Mouse (Mus musculus): ENCODE measurements around the gene Prpf8. TPM values are rescaled to one million over a fixed set of nuclear protein-coding genes. Genes with fewer than 3 reads are reported as not detected.
"Not testable (repeated sequence)": the region's sequence is repeated elsewhere in the genome, so short reads cannot be mapped to it uniquely, and the experiment has no call there.

Gene Prpf8
- polyA plus RNA-seq, 1 experiment from 2014 or later, result 74.2 TPM

DNA sequence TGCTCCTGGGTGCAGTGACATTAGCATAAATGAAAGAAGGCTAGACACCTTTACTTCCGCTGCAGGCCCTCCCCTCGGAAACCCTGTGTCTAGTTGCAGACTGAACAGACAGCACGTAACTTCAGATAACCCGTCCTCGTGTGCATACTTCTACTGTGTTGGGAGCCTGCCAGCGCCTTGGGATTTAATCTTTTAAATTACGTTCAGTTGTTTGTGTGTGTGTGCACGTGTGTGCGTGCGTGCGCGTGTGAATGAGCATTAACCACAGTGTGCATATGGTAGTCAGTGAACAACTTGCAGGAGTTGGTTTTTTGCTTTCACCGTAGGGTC is 52.3 kb downstream of the Prpf8 start:
- Histone ChIP-seq H3K36me3 (no peaks in the 10 kb centered on the region), H3K27ac (no peak overlapping the region), H3K9me3 (replicated peaks) (no peaks in the 10 kb centered on the region), H3K4me1 (peaks cover 32% of the 10 kb centered on the region), H3K27me3 (no peaks in the 10 kb centered on the region), H3K9ac (no peak overlapping the region), H3K4me2 (replicated peaks) (no peak overlapping the region), H3K4me3 (no peak overlapping the region)
- 92% methylated on average over 13 of the region's 13 CpGs for WGBS
- no peak for ATAC-seq (ENCODE audit: low FRiP score)

- peaks cover 24% of the 10 kb centered on the region for H3K4me1 ChIP-seq
- H3K4me3 ChIP-seq, result no peak overlapping the region
- H3K9ac ChIP-seq, result no peak overlapping the region
- no peak overlapping the region for H3K27ac ChIP-seq
- WGBS, result 83% methylated on average over 8 of the region's 8 CpGs
- H3K4me2 ChIP-seq (replicated peaks), result no peak overlapping the region
- ATAC-seq (ENCODE audit: low FRiP score), result no peak
- no peaks in the 10 kb centered on the region for H3K27me3 ChIP-seq
- H3K36me3 ChIP-seq, result 0 out of 2 replicates have a peak, but pooled peaks cover 9% of the 10 kb centered on the region
- no peaks in the 10 kb centered on the region for H3K9me3 ChIP-seq (replicated peaks)
These were observed 53.6 kb downstream of the Prpf8 start for GRCm38 (mm10) chr11:75540209-75540608.

- H3K4me3 ChIP-seq, result no peak overlapping the region
- WGBS, result 80% methylated on average over 19 of the region's 19 CpGs
- H3K9ac ChIP-seq, result no peak overlapping the region
- no peak overlapping the region for H3K27ac ChIP-seq
- H3K4me2 ChIP-seq (replicated peaks), result no peak overlapping the region
- H3K4me1 ChIP-seq, result peaks cover 17% of the 10 kb centered on the region
- no peaks in the 10 kb centered on the region for H3K27me3 ChIP-seq
- peaks cover 15% of the 10 kb centered on the region; the same call in 1 of the 2 replicates for H3K36me3 ChIP-seq
- no peak for ATAC-seq (ENCODE audit: low FRiP score)
- H3K9me3 ChIP-seq (replicated peaks), result no peaks in the 10 kb centered on the region
These were observed 54.3 kb downstream of the Prpf8 start for GRCm38 (mm10) chr11:75540710-75541581.

DNA sequence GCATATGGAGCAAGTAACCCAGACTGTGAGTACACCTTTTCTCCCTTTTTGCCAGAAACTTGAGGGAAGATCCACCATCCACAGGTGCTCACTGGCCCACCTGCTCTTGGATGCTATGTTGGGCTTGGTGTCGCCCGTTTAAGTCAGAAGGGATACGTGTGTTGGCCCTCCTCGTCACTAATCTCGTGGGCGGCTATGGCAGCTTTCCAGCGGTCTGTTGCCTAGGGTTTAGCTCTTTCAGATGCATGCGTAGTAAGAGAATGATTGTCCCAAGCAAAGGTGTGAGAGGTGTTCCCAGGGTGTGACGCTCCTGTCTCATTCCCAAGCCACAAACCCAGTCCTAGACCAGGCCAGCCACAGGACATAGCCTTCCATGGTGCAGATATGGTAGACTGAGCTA is 58.1 kb downstream of the Prpf8 start:
- Histone ChIP-seq H3K4me2 (replicated peaks) (no peak overlapping the region), H3K36me3 (peaks cover 29% of the 10 kb centered on the region), H3K9ac (no peak overlapping the region), H3K9me3 (replicated peaks) (no peaks in the 10 kb centered on the region), H3K4me3 (no peak overlapping the region), H3K4me1 (peaks cover under 1% of the 10 kb centered on the region), H3K27ac (no peak overlapping the region), H3K27me3 (no peaks in the 10 kb centered on the region)
- 87% methylated on average over 9 of the region's 9 CpGs for WGBS
- ATAC-seq (ENCODE audit: low FRiP score), result no peak

DNA sequence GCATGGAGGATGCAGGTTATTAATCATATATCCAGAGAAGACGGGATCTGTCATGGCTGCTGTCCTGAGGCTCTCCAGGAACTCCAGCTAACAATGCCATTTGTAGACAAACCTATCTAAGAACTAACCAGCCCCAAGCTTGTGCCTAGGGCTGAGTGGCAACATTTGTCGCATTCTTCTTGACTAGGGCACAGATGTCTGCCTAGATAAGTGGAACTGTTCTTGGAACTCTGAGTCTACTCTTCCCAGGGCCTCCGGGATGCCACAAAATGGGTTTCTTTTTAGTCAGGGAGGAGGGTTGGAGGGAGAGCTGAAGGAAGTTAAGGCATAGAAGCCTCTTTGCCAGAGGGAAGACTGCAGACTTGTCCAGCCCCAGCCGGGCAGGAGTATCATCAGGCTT is 59.4 kb downstream of the Prpf8 start:
- Histone ChIP-seq H3K9ac (no peak overlapping the region), H3K4me3 (no peak overlapping the region), H3K27ac (no peak overlapping the region), H3K4me1 (peaks cover 14% of the 10 kb centered on the region), H3K9me3 (replicated peaks) (no peaks in the 10 kb centered on the region), H3K36me3 (peaks cover 29% of the 10 kb centered on the region), H3K4me2 (replicated peaks) (no peak overlapping the region), H3K27me3 (no peaks in the 10 kb centered on the region)
- ATAC-seq (ENCODE audit: low FRiP score), result no peak
- 83% methylated on average over 4 of the region's 4 CpGs for WGBS

DNA sequence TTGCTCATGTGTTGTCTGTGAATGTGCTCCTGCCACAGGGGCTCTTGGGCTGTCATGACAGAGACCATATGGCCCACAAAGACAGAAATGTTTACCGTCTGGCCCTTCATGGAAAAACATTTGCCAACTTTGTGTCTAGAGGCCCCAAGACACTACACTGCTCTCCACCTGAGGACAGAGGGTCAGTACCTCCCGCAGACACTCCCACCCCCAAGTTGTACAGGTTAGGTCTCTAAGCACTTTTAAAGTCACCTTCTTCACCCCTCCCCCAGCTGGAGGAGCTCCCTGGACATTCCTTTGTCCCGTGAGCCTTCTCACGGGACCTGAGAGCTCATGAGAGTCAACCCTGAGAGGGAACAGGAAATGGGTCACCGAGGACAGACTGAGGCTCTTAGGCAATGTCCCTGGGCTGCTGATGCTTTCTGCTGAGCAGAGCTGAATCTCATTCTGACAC is 63.1 kb downstream of the Prpf8 start:
- Histone ChIP-seq H3K27ac (peak overlapping the region; percentile 55; the same call in 1 of the 2 replicates), H3K4me1 (peaks cover 30% of the 10 kb centered on the region), H3K9me3 (replicated peaks) (no peaks in the 10 kb centered on the region), H3K9ac (no peak overlapping the region), H3K36me3 (peaks cover 25% of the 10 kb centered on the region), H3K4me2 (replicated peaks) (no peak overlapping the region), H3K4me3 (no peak overlapping the region), H3K27me3 (no peaks in the 10 kb centered on the region)
- WGBS, result 46% methylated on average over 5 of the region's 5 CpGs
- ATAC-seq (ENCODE audit: low FRiP score), result peak; percentile 49; the same call in 1 of the 2 replicates

GRCm38 (mm10) chr11:75550200-75550946 is 63.8 kb downstream of the Prpf8 start:
- no peak overlapping the region for H3K9ac ChIP-seq

GRCm38 (mm10) chr11:75551321-75551720 is 64.7 kb downstream of the Prpf8 start:
- H3K9ac ChIP-seq, result no peak overlapping the region
- H3K4me3 ChIP-seq, result no peak overlapping the region
- no peak overlapping the region for H3K4me2 ChIP-seq (replicated peaks)
- H3K4me1 ChIP-seq, result peaks cover 30% of the 10 kb centered on the region
- peaks cover 11% of the 10 kb centered on the region for H3K36me3 ChIP-seq
- no peaks in the 10 kb centered on the region for H3K27me3 ChIP-seq
- no peak overlapping the region for H3K27ac ChIP-seq
- WGBS, result 81% methylated on average over 5 of the region's 5 CpGs
- no peaks in the 10 kb centered on the region for H3K9me3 ChIP-seq (replicated peaks)
- ATAC-seq (ENCODE audit: low FRiP score), result no peak

More at GRCm38 (mm10) chr11:75550200-75550946, 63.8 kb downstream of the Prpf8 start:
- Histone ChIP-seq H3K36me3 (peaks cover 20% of the 10 kb centered on the region), H3K27ac (peak overlapping the region; percentile 55; the same call in 1 of the 2 replicates), H3K4me1 (peaks cover 30% of the 10 kb centered on the region), H3K4me3 (no peak overlapping the region), H3K27me3 (no peaks in the 10 kb centered on the region), H3K9me3 (replicated peaks) (no peaks in the 10 kb centered on the region), H3K4me2 (replicated peaks) (no peak overlapping the region)
- 44% methylated on average over 12 of the region's 12 CpGs for WGBS
- peak; percentile 77 for ATAC-seq (ENCODE audit: low FRiP score)

GRCm38 (mm10) chr11:75551961-75552441 is 65.4 kb downstream of the Prpf8 start:
- ATAC-seq (ENCODE audit: low FRiP score), result no peak
- H3K4me1 ChIP-seq, result peaks cover 30% of the 10 kb centered on the region
- H3K27ac ChIP-seq, result peak overlapping the region; percentile 49; the same call in 1 of the 2 replicates
- H3K9ac ChIP-seq, result peak overlapping the region; percentile 35; the same call in 1 of the 2 replicates
- peaks cover 5% of the 10 kb centered on the region; the same call in 1 of the 2 replicates for H3K36me3 ChIP-seq
- H3K27me3 ChIP-seq, result no peaks in the 10 kb centered on the region
- H3K4me2 ChIP-seq (replicated peaks), result no peak overlapping the region
- no peaks in the 10 kb centered on the region for H3K9me3 ChIP-seq (replicated peaks)
- H3K4me3 ChIP-seq, result no peak overlapping the region
- WGBS, result 74% methylated on average over 9 of the region's 9 CpGs

DNA sequence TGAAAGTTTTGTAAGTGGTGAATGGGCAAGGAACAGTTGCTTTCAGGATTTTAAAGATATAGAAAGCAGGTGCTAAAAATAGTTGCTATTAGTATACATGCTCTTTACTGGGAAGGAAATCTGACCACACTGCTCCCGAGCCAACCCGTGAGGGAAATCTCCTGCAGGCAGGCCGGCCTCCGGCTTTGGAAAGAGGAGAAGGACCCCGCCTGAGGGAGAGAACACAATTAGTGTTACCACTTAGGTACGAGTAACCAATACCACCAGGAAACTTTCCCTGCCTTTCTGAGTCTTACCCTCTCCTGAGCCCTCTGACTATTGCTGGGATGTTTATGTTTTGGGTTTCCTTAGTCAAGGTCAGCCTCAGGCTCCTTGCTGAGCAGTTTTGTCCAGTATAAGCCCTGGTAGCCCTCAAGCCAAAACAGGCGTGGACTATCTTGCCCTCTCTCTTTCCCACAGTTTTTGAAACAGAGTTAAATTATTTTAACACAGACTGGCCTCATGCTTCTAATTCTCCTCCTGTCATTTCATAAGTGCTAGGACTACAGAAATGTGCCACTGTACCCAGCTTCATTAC is 66.4 kb downstream of the Prpf8 start:
- WGBS, result 48% methylated on average over 7 of the region's 7 CpGs
- H3K27ac ChIP-seq, result no peak overlapping the region
- H3K4me1 ChIP-seq, result peaks cover 30% of the 10 kb centered on the region

DNA sequence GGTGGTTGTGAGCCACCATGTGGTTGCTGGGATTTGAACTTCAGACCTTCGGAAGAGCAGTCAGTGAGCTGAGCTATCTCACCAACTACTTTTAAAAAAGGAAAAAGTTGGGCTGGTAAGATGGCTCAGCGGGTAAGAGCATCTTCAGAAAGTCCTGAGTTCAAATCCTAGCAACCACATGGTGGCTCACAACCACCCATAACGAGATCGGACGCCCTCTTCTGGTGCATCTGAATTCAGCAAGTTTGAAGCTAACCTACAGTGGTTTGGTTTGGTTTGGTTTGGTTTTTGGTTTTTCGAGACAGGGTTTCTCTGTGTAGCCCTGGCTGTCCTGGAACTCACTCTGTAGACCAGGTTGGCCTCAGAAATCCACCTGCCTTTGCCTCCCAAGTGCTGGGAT is 69.4 kb downstream of the Prpf8 start:
- 93% methylated on average over 6 of the region's 6 CpGs for WGBS

More for the DNA sequence above, 66.4 kb downstream of the Prpf8 start:
- Histone ChIP-seq H3K27me3 (no peaks in the 10 kb centered on the region), H3K9me3 (replicated peaks) (no peaks in the 10 kb centered on the region; the same call in 1 of the 2 replicates), H3K4me3 (no peak overlapping the region), H3K36me3 (0 out of 2 replicates have a peak, but pooled peaks cover 5% of the 10 kb centered on the region), H3K4me2 (replicated peaks) (no peak overlapping the region), H3K9ac (no peak overlapping the region)
- no peak for ATAC-seq (ENCODE audit: low FRiP score)

DNA sequence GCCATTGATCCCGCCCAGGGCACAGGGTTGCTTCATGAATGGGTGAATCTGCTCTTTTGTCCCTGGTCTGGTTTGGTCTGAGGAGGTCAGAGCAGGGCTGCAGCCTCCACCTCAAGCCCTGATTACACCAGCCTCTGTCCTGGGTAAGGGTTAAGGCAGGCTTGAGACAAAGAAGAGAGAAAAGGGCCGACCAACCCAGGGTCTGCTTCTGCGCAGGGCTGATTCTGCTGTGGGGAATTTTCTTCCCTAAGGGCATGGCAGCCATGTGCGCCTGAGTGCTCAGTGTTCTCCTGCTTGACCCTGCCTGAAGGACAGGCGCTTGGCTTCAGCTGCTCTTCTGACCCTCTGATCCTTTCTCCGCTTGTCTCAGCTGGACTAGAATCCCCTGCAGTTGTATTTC is 70.5 kb downstream of the Prpf8 start:
- Histone ChIP-seq H3K4me1 (peaks cover 5% of the 10 kb centered on the region), H3K4me3 (no peak overlapping the region), H3K9me3 (replicated peaks) (no peaks in the 10 kb centered on the region; the same call in 1 of the 2 replicates), H3K27me3 (no peaks in the 10 kb centered on the region), H3K27ac (no peak overlapping the region), H3K4me2 (replicated peaks) (no peak overlapping the region), H3K36me3 (0 out of 2 replicates have a peak, but pooled peaks cover 11% of the 10 kb centered on the region), H3K9ac (no peak overlapping the region)
- no peak for ATAC-seq (ENCODE audit: low FRiP score)
- 74% methylated on average over 6 of the region's 6 CpGs for whole genome bisulfite sequencing

More for the DNA sequence above, 69.4 kb downstream of the Prpf8 start:
- H3K9me3 ChIP-seq (replicated peaks); ATAC-seq (ENCODE audit: low FRiP score); H3K4me2 ChIP-seq (replicated peaks); H3K27ac ChIP-seq; H3K36me3 ChIP-seq; H3K4me3 ChIP-seq; H3K9ac ChIP-seq; H3K27me3 ChIP-seq: not testable (repeated sequence)
- H3K4me1 ChIP-seq, result peaks cover 16% of the 10 kb centered on the region

All from hindbrain, embryonic 12.5 days (tissue).